Mouse (Mus musculus) embryonic facial prominence, embryonic 14.5 days (tissue): Measurements from ENCODE around the gene Cep162. TPM values are rescaled to one million over a fixed set of nuclear protein-coding genes. Genes with fewer than 3 reads are reported as not detected.

ENCODE experiments used
- ATAC-seq: fragments of 200-750 bp; cut with Nextera tagmentation; 2 replicates; pipeline ENCODE4 v1.8.0; 2017; ENCODE audit warnings: low read depth, moderate number of reproducible peaks, moderate TSS enrichment
- DNase-seq: peaks from one replicate; pipeline ENCODE4 v3.0.0-alpha.2; 2015; ENCODE audit warnings: low spot score
- H3K27ac ChIP-seq: fragments of 300-500 bp; sonication (generic); replicated peaks from 2 replicates; pipeline ENCODE4 v1.5.1; 2014; ENCODE audit warnings: low read depth, mild to moderate bottlenecking, low read length, moderate library complexity
- H3K27me3 ChIP-seq: fragments of 300-500 bp; sonication (generic); replicated peaks from 2 replicates; pipeline ENCODE4 v1.6.1; 2014; ENCODE audit warnings: low read length; ENCODE audit not compliant: control insufficient read depth, insufficient read depth
- H3K36me3 ChIP-seq: fragments of 300-500 bp; sonication (generic); 2 replicates; pipeline ENCODE4 v1.6.1; 2014; ENCODE audit warnings: low read length, mixed read lengths; ENCODE audit not compliant: control insufficient read depth, insufficient read depth
- H3K4me1 ChIP-seq: fragments of 300-500 bp; sonication (generic); 2 replicates; pipeline ENCODE4 v1.6.1; 2014; ENCODE audit warnings: antibody characterized with exemption, low read length; ENCODE audit not compliant: control insufficient read depth, insufficient read depth
- H3K4me2 ChIP-seq: fragments of 300-500 bp; sonication (generic); 2 replicates; pipeline ENCODE4 v1.6.1; 2014; ENCODE audit warnings: low read depth, mild to moderate bottlenecking, low read length, moderate library complexity, mixed read lengths
- H3K4me3 ChIP-seq: fragments of 300-500 bp; sonication (generic); 2 replicates; pipeline ENCODE4 v1.5.1; 2014; ENCODE audit warnings: low read depth, mild to moderate bottlenecking, low read length
- H3K9ac ChIP-seq: fragments of 300-500 bp; sonication (generic); 2 replicates; pipeline ENCODE4 v1.6.1; 2014; ENCODE audit warnings: low read depth, mild to moderate bottlenecking, low read length, moderate library complexity, mixed read lengths
- H3K9me3 ChIP-seq: fragments of 300-500 bp; sonication (generic); 2 replicates; pipeline ENCODE4 v1.6.1; 2016; ENCODE audit warnings: low read length; ENCODE audit not compliant: control insufficient read depth
- WGBS: fragments of 180-500 bp; shearing (Covaris S2); extraction: QIAGEN DNeasy Blood & Tissue Kit; methylation state at CpG from one replicate; pipeline ENCODE4 v1.1.7; 2014; 5-methylcytosine and 5-hydroxymethylcytosine counted together
- polyA plus RNA-seq: library from polyadenylated mRNA; unstranded; fragments of >200 nt; fragmentation: Nextera tagmentation; extraction: Ambion mirVana; gene quantifications from 2 replicates; pipeline ENCODE4 v1.2.1, GENCODE M21; 2014

The Cep162 gene
- polyA plus RNA-seq, 1 experiment from 2014 or later: 5.9 TPM

DNA sequence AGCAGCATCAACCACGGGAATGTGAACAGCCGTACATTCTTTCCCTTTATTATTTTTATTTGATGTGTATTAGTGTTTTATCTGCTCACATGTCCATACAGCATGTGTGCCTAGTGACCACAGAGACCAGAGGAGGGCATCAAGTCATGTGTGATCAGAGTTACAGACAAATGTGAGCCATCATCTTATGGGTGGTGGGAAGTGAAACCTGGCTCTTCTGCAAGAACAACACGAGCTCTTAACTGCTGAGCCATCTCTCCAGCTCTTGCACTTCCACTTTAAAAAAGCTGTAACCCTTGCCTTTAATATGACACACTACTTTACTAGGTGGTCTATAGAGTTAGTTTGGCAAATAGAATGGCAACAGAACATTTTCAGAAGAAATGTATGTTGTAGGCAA lies 83.8 kb downstream of the Cep162 start:
- Histone ChIP-seq H3K27me3 (no peaks in the 10 kb centered on the region), H3K4me3 (no peak overlapping the region), H3K9ac (no peak overlapping the region), H3K36me3 (no peaks in the 10 kb centered on the region), H3K27ac (no peak overlapping the region), H3K4me2 (no peak overlapping the region), H3K4me1 (no peaks in the 10 kb centered on the region), H3K9me3 (no peaks in the 10 kb centered on the region)
- 72% methylated on average over 3 of the region's 3 CpGs for WGBS
- ATAC-seq (no peak), DNase-seq (no peak)

DNA sequence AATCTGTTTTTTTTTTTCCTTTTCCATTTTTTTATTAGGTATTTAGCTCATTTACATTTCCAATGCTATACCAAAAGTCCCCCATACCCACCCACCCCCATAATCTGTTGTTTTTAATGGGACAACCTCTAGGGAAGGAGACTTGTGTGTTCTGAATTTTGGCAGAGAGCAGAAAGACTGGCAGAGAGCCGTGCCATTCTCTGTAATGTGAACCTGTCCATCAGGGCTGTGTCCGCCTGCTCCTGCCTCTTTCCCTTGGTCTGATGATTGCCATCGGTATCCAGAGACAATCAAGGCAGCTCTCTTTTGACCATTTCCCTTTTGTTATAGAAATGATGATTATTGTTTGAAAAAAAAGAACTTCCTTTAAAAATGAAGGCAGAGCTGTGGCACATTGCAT lies 84.4 kb downstream of the Cep162 start:
- Histone ChIP-seq H3K27me3 (no peaks in the 10 kb centered on the region), H3K4me3 (no peak overlapping the region), H3K9me3 (no peaks in the 10 kb centered on the region), H3K36me3 (no peaks in the 10 kb centered on the region), H3K4me1 (no peaks in the 10 kb centered on the region), H3K9ac (no peak overlapping the region), H3K4me2 (no peak overlapping the region), H3K27ac (no peak overlapping the region)
- ATAC-seq (no peak), DNase-seq (no peak)
- 68% methylated on average over 3 of the region's 3 CpGs for WGBS

DNA sequence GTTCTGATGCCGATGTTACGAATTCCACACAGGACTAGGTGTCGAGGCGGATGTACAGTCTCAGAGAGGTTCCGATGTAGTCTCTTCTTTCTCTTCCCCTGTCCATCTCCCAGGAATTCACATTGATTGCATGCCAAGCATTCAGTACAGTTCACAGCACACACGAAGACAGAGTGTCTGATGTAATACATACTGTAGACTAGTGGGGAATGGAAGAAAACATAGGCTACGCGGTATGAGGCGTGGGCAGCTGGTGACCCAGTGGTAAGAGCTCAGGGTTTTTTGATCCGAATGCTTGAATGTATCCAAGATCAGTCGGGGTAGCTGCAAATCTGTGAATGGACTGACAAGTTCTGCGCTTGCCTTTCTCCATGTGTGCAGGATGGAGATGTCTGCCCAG lies 86.2 kb downstream of the Cep162 start:
- no peak overlapping the region for H3K4me2 ChIP-seq
- no peaks in the 10 kb centered on the region for H3K27me3 ChIP-seq
- H3K9ac ChIP-seq: no peak overlapping the region
- no peak for DNase-seq
- H3K4me1 ChIP-seq: no peaks in the 10 kb centered on the region
- WGBS: 79% methylated on average over 12 of the region's 12 CpGs
- H3K36me3 ChIP-seq: no peaks in the 10 kb centered on the region
- no peak overlapping the region for H3K4me3 ChIP-seq
- H3K9me3 ChIP-seq: no peaks in the 10 kb centered on the region
- no peak overlapping the region for H3K27ac ChIP-seq
- no peak for ATAC-seq

DNA sequence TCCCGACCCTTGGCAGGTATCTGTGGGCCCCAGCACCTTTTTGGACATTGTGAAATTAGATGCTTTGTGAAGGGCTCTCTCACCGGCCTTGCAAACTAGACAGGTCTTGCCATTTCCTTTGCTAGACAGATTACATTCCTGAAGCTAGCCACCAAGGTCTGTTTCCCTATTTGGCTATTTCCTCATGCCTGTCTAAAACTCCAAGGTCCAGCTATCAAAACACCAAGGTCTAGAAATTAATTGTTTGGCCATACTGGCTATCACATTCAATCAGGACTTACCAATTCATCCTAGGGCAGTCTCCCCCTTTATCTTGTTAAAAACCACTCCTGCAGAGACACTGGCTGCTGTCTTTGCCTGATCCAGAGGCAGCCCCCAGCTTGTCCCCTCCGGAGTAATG lies 87.3 kb downstream of the Cep162 start:
- WGBS: 38% methylated on average over 3 of the region's 3 CpGs
- ATAC-seq: no peak

DNA sequence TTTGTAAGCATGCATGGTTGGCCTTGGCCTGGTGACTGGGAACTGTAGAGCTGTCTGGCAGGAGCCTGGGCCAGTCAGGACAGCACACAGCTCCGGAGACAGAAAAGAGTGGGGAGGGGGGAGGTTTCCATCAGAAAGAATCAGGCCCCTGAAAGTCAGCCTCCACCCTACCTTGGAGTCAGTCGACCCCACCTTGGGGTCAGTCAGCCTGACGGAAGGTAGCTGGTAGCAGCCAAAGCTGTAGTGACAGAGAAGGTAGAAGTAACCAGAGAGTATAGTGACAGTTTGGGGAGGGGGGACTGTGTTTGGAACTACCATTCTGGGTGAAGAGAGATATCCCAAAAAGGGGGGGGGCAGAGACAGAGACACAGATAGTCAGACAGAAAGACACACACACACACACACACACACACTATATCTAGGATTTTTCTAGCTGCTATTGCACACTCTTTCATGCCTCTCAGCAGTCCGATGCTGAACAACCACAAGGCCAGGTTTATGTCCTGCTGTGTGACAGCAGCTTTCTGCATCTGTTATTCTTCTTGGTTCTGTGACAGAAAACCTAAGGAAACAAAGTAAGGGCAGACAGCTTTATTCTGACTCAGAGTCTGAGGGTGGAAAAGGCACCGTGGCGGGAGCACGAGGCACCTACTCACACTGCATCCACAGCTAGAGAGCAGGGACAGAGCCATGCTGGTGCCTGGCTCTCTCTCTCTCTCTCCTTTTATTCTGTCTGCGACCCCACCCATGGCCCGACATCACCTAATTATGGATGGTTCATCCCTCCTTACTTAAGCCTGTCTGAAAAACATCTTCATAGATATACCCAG lies 88.1 kb downstream of the Cep162 start:
- H3K27me3 ChIP-seq: no peaks in the 10 kb centered on the region
- H3K9me3 ChIP-seq: no peaks in the 10 kb centered on the region
- WGBS: 61% methylated on average over 9 of the region's 9 CpGs
- no peak overlapping the region for H3K4me3 ChIP-seq
- DNase-seq: no peak
- H3K36me3 ChIP-seq: no peaks in the 10 kb centered on the region
- H3K4me2 ChIP-seq: no peak overlapping the region
- no peak for ATAC-seq
- no peaks in the 10 kb centered on the region for H3K4me1 ChIP-seq
- H3K9ac ChIP-seq: no peak overlapping the region
- no peak overlapping the region for H3K27ac ChIP-seq

More for the DNA sequence above, 87.3 kb downstream of the Cep162 start:
- Histone ChIP-seq H3K36me3 (no peaks in the 10 kb centered on the region), H3K27me3 (no peaks in the 10 kb centered on the region), H3K4me1 (no peaks in the 10 kb centered on the region), H3K9me3 (no peaks in the 10 kb centered on the region), H3K27ac (no peak overlapping the region), H3K4me2 (no peak overlapping the region), H3K4me3 (no peak overlapping the region), H3K9ac (no peak overlapping the region)
- no peak for DNase-seq

DNA sequence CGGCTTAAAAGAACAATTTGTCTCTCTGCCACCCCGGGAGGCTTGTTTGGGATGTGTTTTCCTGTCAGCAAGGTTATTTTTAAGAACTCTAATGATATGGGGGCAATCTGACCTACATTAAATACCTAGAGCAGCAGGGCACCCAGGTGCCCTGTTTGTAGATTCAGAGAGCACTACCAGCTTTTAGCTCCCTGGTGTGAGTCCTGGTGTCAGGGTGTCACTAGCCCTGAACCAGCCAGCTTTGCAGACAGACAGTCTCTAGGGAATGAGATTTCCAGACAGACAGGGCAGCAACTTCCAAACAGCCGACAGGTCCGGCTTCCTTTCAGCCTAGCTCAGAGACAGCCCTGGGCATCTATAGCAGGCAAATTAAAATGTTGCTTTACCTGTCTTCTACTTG lies 92.8 kb downstream of the Cep162 start:
- H3K9ac ChIP-seq: no peak overlapping the region
- no peak for ATAC-seq
- WGBS: 65% methylated on average over 4 of the region's 4 CpGs
- no peaks in the 10 kb centered on the region for H3K4me1 ChIP-seq
- no peak overlapping the region for H3K4me2 ChIP-seq
- no peaks in the 10 kb centered on the region for H3K9me3 ChIP-seq
- H3K4me3 ChIP-seq: no peak overlapping the region
- no peaks in the 10 kb centered on the region for H3K27me3 ChIP-seq
- no peak overlapping the region for H3K27ac ChIP-seq
- H3K36me3 ChIP-seq: no peaks in the 10 kb centered on the region
- DNase-seq: no peak

DNA sequence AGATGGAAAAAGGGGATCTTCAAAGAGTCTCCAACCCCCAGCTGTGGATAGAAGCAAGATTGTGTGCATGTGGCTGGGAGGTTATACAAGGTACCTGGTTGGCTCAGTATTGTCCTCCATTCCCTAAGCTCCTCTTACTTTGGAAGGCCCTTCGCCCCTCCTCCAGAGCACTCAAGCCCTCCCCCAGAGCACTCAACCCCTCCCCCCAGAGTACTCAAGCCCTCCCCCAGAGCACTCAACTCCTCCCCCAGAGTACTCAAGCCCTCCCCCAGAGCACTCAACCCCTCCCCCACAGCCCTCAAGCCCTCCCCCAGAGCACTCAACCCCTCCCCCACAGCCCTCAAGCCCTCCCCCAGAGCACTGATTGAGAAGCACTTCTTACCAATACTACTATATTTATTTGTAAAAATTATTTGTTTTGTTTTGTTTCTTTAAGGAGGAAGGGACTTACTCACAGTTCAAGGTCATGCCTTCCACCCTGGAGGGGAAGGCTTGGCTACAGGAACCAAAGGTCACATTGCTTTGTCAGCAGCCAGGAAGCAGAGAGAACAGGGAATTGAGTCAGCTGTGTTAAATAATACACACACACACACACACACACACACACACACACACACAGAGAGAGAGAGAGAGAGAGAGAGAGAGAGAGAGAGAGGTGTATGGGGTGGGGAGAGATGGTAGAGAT lies 102.6 kb downstream of the Cep162 start:
- Histone ChIP-seq H3K9me3 (no peaks in the 10 kb centered on the region), H3K9ac (no peak overlapping the region), H3K27ac (no peak overlapping the region), H3K4me3 (no peak overlapping the region), H3K4me2 (no peak overlapping the region), H3K27me3 (no peaks in the 10 kb centered on the region), H3K36me3 (no peaks in the 10 kb centered on the region), H3K4me1 (no peaks in the 10 kb centered on the region)
- WGBS: 92% methylated on average over 1 of the region's 1 CpGs
- DNase-seq (no peak), ATAC-seq (no peak)

DNA sequence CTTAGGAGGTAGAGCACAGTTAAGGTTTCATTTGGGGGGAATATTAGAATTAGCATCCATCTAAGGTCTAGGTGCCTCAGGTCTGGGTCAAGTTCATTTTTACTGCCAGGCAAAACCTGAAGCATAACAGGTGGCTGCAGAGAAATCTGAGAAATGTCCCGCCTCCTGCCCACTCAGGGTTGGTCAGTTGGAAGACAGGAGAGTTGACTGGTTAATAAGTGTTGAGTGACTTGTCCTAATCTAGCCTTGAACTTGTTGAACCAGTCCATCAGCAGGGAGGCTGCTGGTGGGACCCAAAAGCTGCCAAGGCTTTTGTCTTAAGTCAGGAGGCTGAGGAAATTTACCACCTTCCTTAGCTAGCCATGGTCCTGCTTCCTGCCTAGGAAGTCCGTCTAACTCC lies 107.4 kb downstream of the Cep162 start:
- WGBS: 62% methylated on average over 2 of the region's 2 CpGs
- no peak overlapping the region for H3K9ac ChIP-seq
- no peak overlapping the region for H3K4me3 ChIP-seq
- H3K4me1 ChIP-seq: peaks cover 8% of the 10 kb centered on the region
- no peak overlapping the region for H3K4me2 ChIP-seq
- H3K36me3 ChIP-seq: no peaks in the 10 kb centered on the region
- peaks cover 36% of the 10 kb centered on the region for H3K27me3 ChIP-seq
- no peaks in the 10 kb centered on the region for H3K9me3 ChIP-seq
- DNase-seq: peak; percentile 54
- ATAC-seq: peak; percentile 85; the same call in 1 of the 2 replicates
- no peak overlapping the region for H3K27ac ChIP-seq

DNA sequence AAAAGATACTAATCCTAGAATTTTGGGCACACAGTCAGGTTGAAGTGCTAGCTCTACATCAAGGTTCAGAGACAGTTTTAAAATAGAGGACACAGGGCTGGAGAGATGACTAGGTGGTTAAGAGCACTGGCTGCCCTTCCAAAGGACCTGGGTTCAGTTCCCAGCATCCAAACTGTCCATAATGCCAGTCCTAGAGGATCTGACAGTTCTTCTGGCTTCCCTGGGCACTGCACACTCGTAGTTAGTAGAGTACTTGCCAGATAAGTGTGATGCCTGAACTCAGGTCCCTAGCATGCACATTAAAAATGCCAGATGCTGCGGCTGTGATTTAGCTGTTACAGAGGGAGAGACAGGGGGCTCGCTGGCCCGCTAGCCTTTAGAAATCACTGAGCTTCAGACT lies 108.9 kb downstream of the Cep162 start:
- 80% methylated on average over 4 of the region's 4 CpGs for WGBS
- no peak for ATAC-seq
- Histone ChIP-seq H3K27ac (no peak overlapping the region), H3K9me3 (no peaks in the 10 kb centered on the region), H3K9ac (no peak overlapping the region), H3K4me1 (peaks cover 8% of the 10 kb centered on the region), H3K36me3 (no peaks in the 10 kb centered on the region), H3K4me2 (no peak overlapping the region), H3K4me3 (no peak overlapping the region), H3K27me3 (peaks cover 36% of the 10 kb centered on the region)
- DNase-seq: no peak
